Mouse (Mus musculus) CH12.LX (cell line): Measurements from ENCODE around the gene Etv6.

Experiments
- CTCF ChIP-seq, 2 experiments: IDR thresholded peaks in 1 of 2; conservative IDR thresholded peaks in 1 of 2; 2 replicates each; pipeline ENCODE4 v1.5.1; 2011 to 2012; ENCODE audit warnings: low read depth in 2 of 2, low read length in 2 of 2, improper control_type of control experiment in 1 of 2, inconsistent platforms in 1 of 2, mild to moderate bottlenecking in 1 of 2, moderate library complexity in 1 of 2
- EP300 ChIP-seq: IDR thresholded peaks from 2 replicates; pipeline ENCODE4 v1.6.1; 2011; ENCODE audit warnings: low read length, improper control_type of control experiment
- MAX ChIP-seq: IDR thresholded peaks from 2 replicates; pipeline ENCODE4 v1.6.1; 2011; ENCODE audit warnings: low read length, improper control_type of control experiment
- POLR2A ChIP-seq: IDR thresholded peaks from 2 replicates; pipeline ENCODE4 v1.6.1; 2011; ENCODE audit warnings: low read depth, mild to moderate bottlenecking, improper control_type of control experiment, low read length
- SIN3A ChIP-seq: IDR thresholded peaks from 2 replicates; pipeline ENCODE4 v1.6.1; 2012; ENCODE audit warnings: low read length, improper control_type of control experiment, inconsistent platforms
- USF1 ChIP-seq: IDR thresholded peaks from 2 replicates; pipeline ENCODE4 v1.6.1; 2014; ENCODE audit warnings: low read depth, mild to moderate bottlenecking, inconsistent platforms, low read length, improper control_type of control experiment

- TF ChIP-seq CTCF (conservative IDR thresholded peaks at IDR 0.05 in 1 of 2, IDR thresholded peaks at IDR 0.05 in 1 of 2; ENCODE audit: low read depth in 2 of 2, low read length in 2 of 2): no peak
- no peak for TF ChIP-seq POLR2A
- TF ChIP-seq MAX: no peak
- no peak for TF ChIP-seq EP300
- TF ChIP-seq SIN3A: no peak
- TF ChIP-seq USF1: no peak
These were observed 4.8 kb downstream of the Etv6 start for GRCm38 (mm10) chr6:134040312-134040711.
